Mouse (Mus musculus) neural tube, embryonic 13.5 days (tissue): ENCODE results near the gene Minos1. TPM values are rescaled to one million over a fixed set of nuclear protein-coding genes. Genes with fewer than 3 reads are reported as not detected.

Experiments
- ATAC-seq: fragments of 200-750 bp; cut with Nextera tagmentation; 2 replicates; pipeline ENCODE4 v1.8.0; 2017; ENCODE audit warnings: low read depth, mild to moderate bottlenecking, moderate TSS enrichment, moderate library complexity
- H3K27ac ChIP-seq: fragments of 300-500 bp; sonication (generic); replicated peaks from 2 replicates; pipeline ENCODE4 v1.5.1; 2015; ENCODE audit warnings: moderate library complexity, mild to moderate bottlenecking, inconsistent platforms
- H3K27me3 ChIP-seq: fragments of 300-500 bp; sonication (generic); 2 replicates; pipeline ENCODE4 v1.6.1; 2015; ENCODE audit warnings: mild to moderate bottlenecking, inconsistent platforms
- H3K36me3 ChIP-seq: fragments of 300-500 bp; sonication (generic); 2 replicates; pipeline ENCODE4 v1.6.1; 2015; ENCODE audit warnings: mild to moderate bottlenecking, inconsistent platforms
- H3K4me1 ChIP-seq: fragments of 300-500 bp; sonication (generic); replicated peaks from 2 replicates; pipeline ENCODE4 v1.6.1; 2015; ENCODE audit warnings: inconsistent platforms
- H3K4me2 ChIP-seq: fragments of 300-500 bp; sonication (generic); 2 replicates; pipeline ENCODE4 v1.6.1; 2015; ENCODE audit warnings: inconsistent platforms, mild to moderate bottlenecking, moderate library complexity
- H3K4me3 ChIP-seq: fragments of 300-500 bp; sonication (generic); 2 replicates; pipeline ENCODE4 v1.5.1; 2015; ENCODE audit warnings: mild to moderate bottlenecking, inconsistent platforms
- H3K9ac ChIP-seq: fragments of 300-500 bp; sonication (generic); 2 replicates; pipeline ENCODE4 v1.6.1; 2015; ENCODE audit warnings: moderate library complexity, mild to moderate bottlenecking, inconsistent platforms
- H3K9me3 ChIP-seq: fragments of 300-500 bp; sonication (generic); 2 replicates; pipeline ENCODE4 v1.6.1; 2016; ENCODE audit warnings: inconsistent platforms
- WGBS: fragments of 180-500 bp; shearing (Covaris S2); methylation state at CpG from one replicate; pipeline ENCODE4 v1.1.7; 2015; 5-methylcytosine and 5-hydroxymethylcytosine counted together
- polyA plus RNA-seq: library from polyadenylated mRNA; unstranded; fragments of >200 nt; fragmentation: Nextera tagmentation; extraction: Ambion mirVana; gene quantifications from 2 replicates; pipeline ENCODE4 v1.2.1, GENCODE M21; 2015

Minos1 gene
- 431 and 499 TPM in 2 replicates for polyA plus RNA-seq

DNA sequence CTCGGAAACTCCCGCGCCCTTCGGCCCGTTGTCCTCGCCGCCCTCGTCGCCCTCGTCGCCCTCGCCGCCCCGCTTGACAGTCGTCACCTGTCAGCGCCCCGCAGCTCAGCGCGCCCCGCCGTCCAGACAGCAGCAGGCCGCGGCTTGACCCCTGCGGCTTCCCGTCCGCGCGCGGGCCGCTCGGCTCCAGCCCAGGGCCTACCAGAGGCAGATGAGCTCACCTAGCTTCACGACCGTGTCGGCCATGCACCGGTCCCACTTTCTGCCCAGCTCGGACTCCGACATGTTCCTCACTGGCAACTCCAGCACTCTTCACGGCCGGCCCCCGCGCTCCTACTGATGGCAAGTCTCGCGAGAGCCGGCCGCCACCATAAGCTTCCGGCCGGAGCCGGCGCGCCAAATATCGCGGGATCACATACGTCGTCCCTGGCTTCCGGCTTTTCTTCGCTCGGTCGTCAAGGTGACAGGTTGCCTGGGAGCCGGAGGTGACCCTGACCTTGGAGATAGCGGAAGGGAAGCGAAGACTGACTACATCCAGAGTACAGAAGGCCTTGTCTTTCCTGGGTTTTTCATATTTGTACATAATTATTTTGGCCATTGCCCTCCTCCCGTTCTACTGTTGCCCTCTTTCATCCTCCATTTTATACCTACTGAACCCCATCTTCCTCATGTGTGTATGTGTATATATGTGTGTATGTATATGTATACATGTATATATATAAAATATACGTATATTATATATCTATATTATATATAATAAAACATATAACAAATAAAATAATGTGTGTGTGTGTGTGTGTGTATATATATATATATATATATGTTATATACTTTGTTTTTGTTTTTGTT, at the start of gene Minos1:
Minos1 (minus strand) TSS at position 413 of the 849 bp plus-strand sequence.
- Histone ChIP-seq H3K27ac (peak within 1 kb of the TSS; percentile 92), H3K9me3 (no peaks in the 10 kb centered on the region), H3K9ac (peak within 1 kb of the TSS; percentile 97), H3K36me3 (0 out of 2 replicates have a peak, but pooled peaks cover 3% of the 10 kb centered on the region), H3K27me3 (no peaks in the 10 kb centered on the region), H3K4me2 (peak within 1 kb of the TSS; percentile 96), H3K4me1 (peaks cover 28% of the 10 kb centered on the region), H3K4me3 (peak within 1 kb of the TSS; percentile 99)
- WGBS: under 1% methylated on average over 52 of the region's 63 CpGs
- ATAC-seq: peak; percentile 98

- no peak for ATAC-seq
- H3K27ac ChIP-seq: no peak overlapping the region
- WGBS: 91% methylated on average over 17 of the region's 17 CpGs
- no peak overlapping the region for H3K4me2 ChIP-seq
- H3K9ac ChIP-seq: no peak overlapping the region
- no peaks in the 10 kb centered on the region for H3K27me3 ChIP-seq
- no peaks in the 10 kb centered on the region for H3K4me1 ChIP-seq
- H3K36me3 ChIP-seq: no peaks in the 10 kb centered on the region
- no peak overlapping the region for H3K4me3 ChIP-seq
- H3K9me3 ChIP-seq: 0 out of 2 replicates have a peak, but pooled peaks cover 3% of the 10 kb centered on the region
These were observed 49.1 kb upstream of the Minos1 start for GRCm38 (mm10) chr4:139179731-139180625.

DNA sequence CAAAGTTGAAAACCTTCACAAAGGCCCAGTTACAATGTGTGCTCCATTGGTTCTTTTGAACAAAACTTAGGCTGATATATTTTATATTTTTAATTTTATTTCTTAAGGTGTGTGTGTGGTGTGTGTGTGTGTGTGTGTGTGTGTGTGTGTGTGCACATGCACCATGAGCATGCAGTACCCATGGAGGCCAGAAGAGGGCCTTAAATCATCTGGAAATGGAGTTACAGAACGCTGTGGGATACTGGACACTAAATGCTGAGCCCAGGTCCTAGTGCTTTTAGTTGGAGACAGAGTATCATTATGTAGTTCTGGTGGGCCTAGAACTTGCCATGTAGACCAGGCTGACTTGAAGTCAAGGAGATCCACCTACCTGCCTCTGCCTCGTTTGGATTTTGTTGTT, 48.3 kb upstream of the Minos1 start:
- H3K27ac ChIP-seq: no peak overlapping the region
- no peak for ATAC-seq
- H3K27me3 ChIP-seq: no peaks in the 10 kb centered on the region
- H3K36me3 ChIP-seq: no peaks in the 10 kb centered on the region
- H3K9me3 ChIP-seq: 0 out of 2 replicates have a peak, but pooled peaks cover 3% of the 10 kb centered on the region
- H3K4me3 ChIP-seq: no peak overlapping the region
- no peaks in the 10 kb centered on the region for H3K4me1 ChIP-seq
- no peak overlapping the region for H3K4me2 ChIP-seq
- WGBS: 63% methylated on average over 2 of the region's 2 CpGs
- H3K9ac ChIP-seq: no peak overlapping the region

GRCm38 (mm10) chr4:139178377-139178776, 47.5 kb upstream of the Minos1 start:
- 97% methylated on average over 11 of the region's 11 CpGs for WGBS
- no peaks in the 10 kb centered on the region for H3K4me1 ChIP-seq
- ATAC-seq: no peak
- 0 out of 2 replicates have a peak, but pooled peaks cover 3% of the 10 kb centered on the region for H3K9me3 ChIP-seq
- H3K27me3 ChIP-seq: no peaks in the 10 kb centered on the region
- no peak overlapping the region for H3K4me2 ChIP-seq
- H3K36me3 ChIP-seq: no peaks in the 10 kb centered on the region
- no peak overlapping the region for H3K9ac ChIP-seq
- H3K4me3 ChIP-seq: no peak overlapping the region
- no peak overlapping the region for H3K27ac ChIP-seq

DNA sequence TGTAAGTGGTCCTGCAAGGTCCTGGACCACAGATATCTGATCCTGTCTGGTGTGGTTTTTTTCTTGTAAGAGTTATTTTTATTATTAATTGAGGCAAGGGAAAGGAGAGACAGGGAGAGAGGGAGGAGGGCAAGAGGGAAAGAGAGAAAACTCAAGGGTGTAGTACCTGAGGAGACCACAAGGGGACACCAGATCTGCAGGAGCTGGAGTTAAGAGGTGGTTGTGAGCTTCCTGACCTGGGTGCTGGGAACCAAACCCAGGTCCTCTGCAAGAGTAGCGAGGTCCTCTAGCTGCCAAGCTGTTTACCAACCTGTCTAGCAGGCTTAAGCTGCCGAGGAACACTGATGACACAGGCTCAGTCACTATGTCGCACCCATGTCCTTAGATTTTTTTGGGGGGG, 47.0 kb upstream of the Minos1 start:
- no peaks in the 10 kb centered on the region for H3K27me3 ChIP-seq
- no peak overlapping the region for H3K4me3 ChIP-seq
- no peak overlapping the region for H3K27ac ChIP-seq
- ATAC-seq: no peak
- H3K36me3 ChIP-seq: no peaks in the 10 kb centered on the region
- H3K4me1 ChIP-seq: no peaks in the 10 kb centered on the region
- 0 out of 2 replicates have a peak, but pooled peaks cover 3% of the 10 kb centered on the region for H3K9me3 ChIP-seq
- WGBS: 94% methylated on average over 3 of the region's 3 CpGs
- H3K4me2 ChIP-seq: no peak overlapping the region
- H3K9ac ChIP-seq: no peak overlapping the region

DNA sequence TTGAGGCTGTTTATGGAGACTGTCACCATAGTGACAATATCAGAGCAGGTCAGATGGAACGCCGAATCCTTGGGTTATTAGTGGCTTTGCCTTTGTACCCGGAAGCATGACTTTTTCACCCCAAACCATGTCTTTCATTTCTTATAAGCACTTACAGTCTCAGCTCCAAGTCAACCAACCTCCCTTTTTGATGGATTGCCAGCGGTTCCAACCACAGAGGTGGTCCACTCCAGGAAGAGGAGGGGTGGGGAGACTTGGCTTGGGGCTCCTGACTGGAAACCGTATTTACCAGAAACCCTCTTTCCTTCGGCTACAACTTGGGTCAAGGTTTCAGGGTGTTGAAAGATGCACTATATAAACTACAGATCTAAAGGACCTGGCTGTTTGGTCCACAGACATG, 45.1 kb upstream of the Minos1 start:
- no peak for ATAC-seq
- no peak overlapping the region for H3K4me2 ChIP-seq
- H3K4me1 ChIP-seq: no peaks in the 10 kb centered on the region
- H3K4me3 ChIP-seq: no peak overlapping the region
- WGBS: 70% methylated on average over 6 of the region's 6 CpGs
- no peaks in the 10 kb centered on the region for H3K27me3 ChIP-seq
- 0 out of 2 replicates have a peak, but pooled peaks cover 3% of the 10 kb centered on the region for H3K9me3 ChIP-seq
- H3K27ac ChIP-seq: no peak overlapping the region
- no peak overlapping the region for H3K9ac ChIP-seq
- H3K36me3 ChIP-seq: no peaks in the 10 kb centered on the region

- H3K27me3 ChIP-seq: no peaks in the 10 kb centered on the region
- 0 out of 2 replicates have a peak, but pooled peaks cover 3% of the 10 kb centered on the region for H3K9me3 ChIP-seq
- no peaks in the 10 kb centered on the region for H3K36me3 ChIP-seq
- no peak overlapping the region for H3K4me2 ChIP-seq
- 60% methylated on average over 20 of the region's 20 CpGs for WGBS
- ATAC-seq: no peak
- H3K27ac ChIP-seq: no peak overlapping the region
- no peak overlapping the region for H3K9ac ChIP-seq
- no peak overlapping the region for H3K4me3 ChIP-seq
- no peaks in the 10 kb centered on the region for H3K4me1 ChIP-seq
These were observed 44.4 kb upstream of the Minos1 start for GRCm38 (mm10) chr4:139175061-139175971.

DNA sequence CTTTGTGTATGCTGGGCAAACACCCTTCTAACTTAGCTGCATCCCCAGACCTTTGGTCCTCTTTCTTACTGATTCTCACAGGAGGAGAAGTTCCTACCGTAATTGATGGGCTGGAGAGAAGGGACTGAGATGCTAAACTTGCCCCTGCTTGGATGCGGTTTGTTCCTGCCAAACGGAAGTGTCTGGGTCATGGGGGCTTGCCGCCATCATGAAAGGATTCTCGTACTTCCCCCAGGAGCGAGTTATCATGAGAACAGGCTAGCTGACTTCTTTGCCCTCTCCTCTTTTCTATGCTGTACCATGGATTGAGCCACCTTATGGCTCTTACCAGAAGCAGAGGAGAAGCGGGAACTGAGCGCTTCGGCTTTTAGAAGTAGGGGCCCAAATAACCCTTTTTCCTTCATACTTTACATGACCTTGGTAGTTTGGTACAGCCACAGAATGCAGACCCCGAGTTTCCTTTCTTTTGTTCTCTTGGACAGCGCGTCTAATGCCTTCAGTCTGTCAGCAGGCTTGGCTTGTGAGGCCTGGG, 38.9 kb upstream of the Minos1 start:
- no peak overlapping the region for H3K27ac ChIP-seq
- no peak for ATAC-seq
- H3K4me3 ChIP-seq: no peak overlapping the region
- no peaks in the 10 kb centered on the region for H3K36me3 ChIP-seq
- H3K9me3 ChIP-seq: no peaks in the 10 kb centered on the region
- WGBS: 67% methylated on average over 12 of the region's 12 CpGs
- no peaks in the 10 kb centered on the region for H3K4me1 ChIP-seq
- no peak overlapping the region for H3K9ac ChIP-seq
- H3K27me3 ChIP-seq: no peaks in the 10 kb centered on the region
- no peak overlapping the region for H3K4me2 ChIP-seq

DNA sequence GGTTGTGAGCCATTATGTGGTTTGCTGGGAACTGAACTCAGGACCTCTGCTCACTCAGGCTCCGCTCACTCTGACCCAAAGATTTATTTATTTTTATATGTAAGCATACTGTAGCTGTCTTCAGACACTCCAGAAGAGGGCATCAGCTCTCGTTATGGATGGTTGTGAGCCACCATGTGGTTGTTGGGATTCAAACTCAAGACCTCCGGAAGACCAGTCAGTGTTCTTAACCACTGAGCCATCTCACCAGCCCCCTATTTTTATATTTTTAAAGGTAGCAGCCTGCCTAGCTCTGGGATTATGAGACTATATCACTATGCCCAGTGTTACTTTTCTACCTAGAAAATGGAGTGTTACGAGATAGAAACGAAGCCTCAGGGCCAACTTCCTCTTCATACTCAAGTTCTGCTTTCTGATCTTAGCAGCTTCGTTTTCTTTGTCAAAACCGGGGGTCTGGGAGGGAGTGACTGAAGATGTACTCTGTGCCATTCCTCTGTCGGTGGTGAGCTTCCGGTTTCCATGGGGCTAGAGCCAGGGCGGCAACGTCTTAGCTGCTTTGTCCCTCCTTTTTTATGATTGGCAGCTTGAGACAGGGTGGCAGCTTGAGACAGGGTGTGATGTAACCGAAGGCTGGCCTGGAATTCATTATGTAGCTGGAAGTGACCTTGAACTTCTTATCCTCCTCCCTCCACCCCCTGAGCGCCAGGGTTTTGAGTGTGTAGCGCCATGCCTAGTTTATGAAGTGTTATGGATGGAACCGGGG, 38.3 kb upstream of the Minos1 start:
- Histone ChIP-seq H3K4me1 (no peaks in the 10 kb centered on the region), H3K4me2 (no peak overlapping the region), H3K9ac (no peak overlapping the region), H3K4me3 (no peak overlapping the region), H3K27me3 (no peaks in the 10 kb centered on the region), H3K27ac (no peak overlapping the region), H3K9me3 (no peaks in the 10 kb centered on the region), H3K36me3 (no peaks in the 10 kb centered on the region)
- 85% methylated on average over 15 of the region's 15 CpGs for WGBS
- ATAC-seq: no peak

- Histone ChIP-seq H3K4me3 (no peak overlapping the region), H3K9me3 (no peaks in the 10 kb centered on the region), H3K36me3 (no peaks in the 10 kb centered on the region), H3K27ac (no peak overlapping the region), H3K4me1 (no peaks in the 10 kb centered on the region), H3K4me2 (no peak overlapping the region), H3K27me3 (no peaks in the 10 kb centered on the region), H3K9ac (no peak overlapping the region)
- WGBS: 70% methylated on average over 8 of the region's 8 CpGs
- ATAC-seq: no peak
These were observed 36.2 kb upstream of the Minos1 start for GRCm38 (mm10) chr4:139167107-139167506.

- Histone ChIP-seq H3K9me3 (no peaks in the 10 kb centered on the region), H3K27ac (no peak overlapping the region), H3K9ac (no peak overlapping the region), H3K36me3 (no peaks in the 10 kb centered on the region), H3K4me1 (no peaks in the 10 kb centered on the region), H3K4me3 (no peak overlapping the region), H3K27me3 (no peaks in the 10 kb centered on the region), H3K4me2 (no peak overlapping the region)
- WGBS: 91% methylated on average over 8 of the region's 8 CpGs
- ATAC-seq: no peak
These were observed 35.3 kb upstream of the Minos1 start for GRCm38 (mm10) chr4:139166244-139166643.
